Mouse (Mus musculus) CD4-positive naive resting alpha-beta T cell, adult 57 days (primary cell): ENCODE data around the gene Gm44805. TPM values are rescaled to one million over a fixed set of nuclear protein-coding genes. Genes with fewer than 3 reads are reported as not detected.

Experiments
- total RNA-seq: library from RNA; stranded (reverse); gene quantifications from one replicate; pipeline ENCODE4 v1.2.4, GENCODE M21; 2023

Gm44805 gene
- total RNA-seq, result not detected

GRCm38 (mm10) chr7:19681202-19681694 lies at the start of gene Gm44805, which contains the start of gene Apoc4:
TSS of gene Gm44805 (minus strand) at chr7:19681423.
TSS of gene Apoc4 (minus strand) at chr7:19681479.

GRCm38 (mm10) chr7:19715239-19716054 lies 34.2 kb upstream of the Gm44805 start, which contains the start of gene Tomm40:
TSS of gene Tomm40 (minus strand) at chr7:19715438.

GRCm38 (mm10) chr7:19698907-19699826 lies 17.9 kb upstream of the Gm44805 start, which contains the start of gene Apoe:
TSS of gene Apoe (minus strand) at chr7:19699188.

GRCm38 (mm10) chr7:19691873-19692865 lies 10.9 kb upstream of the Gm44805 start, which contains the start of gene Apoc1:
TSS of gene Apoc1 (minus strand) at chr7:19692660.

GRCm38 (mm10) chr7:19677872-19678271 lies 3.4 kb downstream of the Gm44805 start, which contains the start of gene Apoc2:
TSS of gene Apoc2 (minus strand) at chr7:19677941.

GRCm38 (mm10) chr7:19664955-19665841 lies 16.0 kb downstream of the Gm44805 start, which contains the start of gene Clptm1:
TSS of gene Clptm1 (minus strand) at chr7:19665033.

GRCm38 (mm10) chr7:19629361-19629734 lies 51.9 kb downstream of the Gm44805 start, which contains the start of gene Relb:
TSS of gene Relb (minus strand) at chr7:19629438.

Other genes with a start within 250 kb of the Gm44805 start
- gene Mark4, start 222.6 kb downstream of the Gm44805 start, total RNA-seq, result 34.7 TPM
- gene Exoc3l2, start 218.1 kb downstream of the Gm44805 start, total RNA-seq, result not detected
- gene Bloc1s3, start 173.1 kb downstream of the Gm44805 start, total RNA-seq, result 4.1 TPM
- 25.3 TPM for gene Trappc6a, start 173.0 kb downstream of the Gm44805 start, total RNA-seq
- gene Nkpd1, start 163.6 kb downstream of the Gm44805 start, total RNA-seq, result not detected
- gene Ppp1r37, start 118.3 kb downstream of the Gm44805 start, total RNA-seq, result 61.6 TPM
- gene Zfp296, start 104.1 kb downstream of the Gm44805 start, total RNA-seq, result 0.83 TPM
- gene Gemin7, start 103.8 kb downstream of the Gm44805 start, total RNA-seq, result 52.5 TPM
- gene Clasrp, start 76.9 kb downstream of the Gm44805 start, total RNA-seq, result 84.2 TPM
- 56.3 TPM for gene Relb, start 52.0 kb downstream of the Gm44805 start, total RNA-seq
- gene Clptm1, start 16.4 kb downstream of the Gm44805 start, total RNA-seq, result 76.6 TPM
- not detected for gene Apoc2, start 3.5 kb downstream of the Gm44805 start, total RNA-seq
- gene Apoc4, start 56 bp upstream of the Gm44805 start, total RNA-seq, result not detected
- 2.0 TPM for gene Apoc1, start 11.2 kb upstream of the Gm44805 start, total RNA-seq
- gene Apoe, start 17.8 kb upstream of the Gm44805 start, total RNA-seq, result 38.1 TPM
- 56.8 TPM for gene Tomm40, start 34.0 kb upstream of the Gm44805 start, total RNA-seq
- gene Nectin2, start 69.1 kb upstream of the Gm44805 start, total RNA-seq, result 0.62 TPM
- gene Bcam, start 89.6 kb upstream of the Gm44805 start, total RNA-seq, result 2.0 TPM
- not detected for gene Cblc, start 115.4 kb upstream of the Gm44805 start, total RNA-seq
- gene Bcl3, start 141.3 kb upstream of the Gm44805 start, total RNA-seq, result 35.9 TPM
- not detected for gene Gm19345, start 170.6 kb upstream of the Gm44805 start, total RNA-seq
- 0.68 TPM for gene Ceacam16, start 179.9 kb upstream of the Gm44805 start, total RNA-seq
- not detected for gene Ceacam19, start 206.5 kb upstream of the Gm44805 start, total RNA-seq
- 92.4 TPM for gene Pvr, start 239.7 kb upstream of the Gm44805 start, total RNA-seq